9 mouse cellular contexts compared by ENCODE assay signal in genomic region chr9:32539321-32539761, GRCm38 (mm10). TPM values are rescaled to one million over a fixed set of nuclear protein-coding genes. Genes with fewer than 3 reads are reported as not detected.
DNase-seq lines count a peak whose midpoint lies in the region; ATAC-seq and TF ChIP-seq lines count a peak whose summit lies in the region.
"Had no signal": no experiment of that assay in that cellular context is flagged by ENCODE, and none has a peak within 500 bp of the region (broad histone marks: within the 10 kb centered on the region; RNA-seq: fewer than 3 reads in every experiment).

No protein-coding gene starts in this region.

- H3K27me3 ChIP-seq in kidney, adult 2 months (replicated peaks; ENCODE audit: control insufficient read depth, insufficient read depth, low read length) = peaks cover 2% of the 10 kb centered on the region
- H3K27me3 ChIP-seq in embryonic facial prominence, embryonic 11.5 days (ENCODE audit: control insufficient read depth, insufficient read depth, low read length) = no peaks in the 10 kb centered on the region
- H3K27me3 ChIP-seq in limb, embryonic 14.5 days (ENCODE audit: control insufficient read depth, insufficient read depth, low read length) = no peaks in the 10 kb centered on the region
- peaks cover 3% of the 10 kb centered on the region; the same call in 1 of the 2 replicates for H3K27me3 ChIP-seq in stomach, embryonic 14.5 days (ENCODE audit: control insufficient read depth, insufficient read depth, low read length)
- peaks cover 45% of the 10 kb centered on the region for H3K27me3 ChIP-seq in forebrain, embryonic 16.5 days (replicated peaks; ENCODE audit: control insufficient read depth, insufficient read depth, low read length)
- H3K27me3 ChIP-seq: Patski had no signal

- 42% methylated on average over 3 of the region's 3 CpGs for WGBS in kidney, adult 2 months
- WGBS in embryonic facial prominence, embryonic 11.5 days = 33% methylated on average over 3 of the region's 3 CpGs
- 31% methylated on average over 3 of the region's 3 CpGs for WGBS in limb, embryonic 14.5 days
- 42% methylated on average over 3 of the region's 3 CpGs for WGBS in stomach, embryonic 14.5 days
- WGBS in forebrain, embryonic 16.5 days = 46% methylated on average over 3 of the region's 3 CpGs

- TF ChIP-seq POLR2A in kidney, adult 2 months (IDR thresholded peaks at IDR 0.05; ENCODE audit: low read depth, low read length) = no peak
- no peak for TF ChIP-seq POLR2A in limb, embryonic 14.5 days (IDR thresholded peaks at IDR 0.05; ENCODE audit: borderline replicate concordance, extremely low read depth, insufficient read depth, insufficient read length)

- TF ChIP-seq CTCF in kidney, adult 2 months (conservative IDR thresholded peaks at IDR 0.05; ENCODE audit: insufficient read depth, insufficient read length, low read depth, low read length) = no peak

- no peak for DNase-seq in kidney, adult 2 months
- no peak for DNase-seq in kidney, adult 11 months
- no peak for DNase-seq in embryonic facial prominence, embryonic 11.5 days (ENCODE audit: low spot score)
- DNase-seq in limb, embryonic 14.5 days (ENCODE audit: low spot score) = no peak
- DNase-seq in gastrocnemius, adult 8-10 months (ENCODE audit: low spot score in 2 of 2) = no peak
- DNase-seq in spleen, postnatal 4 days (ENCODE audit: low spot score in 2 of 2) = no peak

- H3K36me3 ChIP-seq in kidney, adult 2 months (ENCODE audit: control insufficient read depth, insufficient read depth, low read length) = no peaks in the 10 kb centered on the region
- H3K36me3 ChIP-seq in embryonic facial prominence, embryonic 11.5 days (replicated peaks; ENCODE audit: control insufficient read depth, insufficient read depth, low read depth, low read length) = no peaks in the 10 kb centered on the region
- no peaks in the 10 kb centered on the region for H3K36me3 ChIP-seq in limb, embryonic 14.5 days (ENCODE audit: control insufficient read depth, insufficient read depth, low read length)
- H3K36me3 ChIP-seq in stomach, embryonic 14.5 days (ENCODE audit: control insufficient read depth, insufficient read depth, low read length) = no peaks in the 10 kb centered on the region
- H3K36me3 ChIP-seq in forebrain, embryonic 16.5 days (ENCODE audit: control insufficient read depth, insufficient read depth) = no peaks in the 10 kb centered on the region

- no peak overlapping the region for H3K27ac ChIP-seq in kidney, adult 2 months (ENCODE audit: insufficient read depth, low read depth, low read length)
- H3K27ac ChIP-seq in embryonic facial prominence, embryonic 11.5 days (replicated peaks; ENCODE audit: low read depth, low read length) = no peak overlapping the region
- no peak overlapping the region for H3K27ac ChIP-seq in limb, embryonic 14.5 days (replicated peaks; ENCODE audit: low read depth, low read length)
- H3K27ac ChIP-seq in stomach, embryonic 14.5 days (ENCODE audit: low read length) = no peak overlapping the region
- no peak overlapping the region for H3K27ac ChIP-seq in forebrain, embryonic 16.5 days (ENCODE audit: low read length)

- H3K4me1 ChIP-seq in kidney, adult 2 months (ENCODE audit: control insufficient read depth, insufficient read depth, low read length) = no peaks in the 10 kb centered on the region; the same call in 1 of the 2 replicates
- H3K4me1 ChIP-seq in embryonic facial prominence, embryonic 11.5 days (ENCODE audit: control insufficient read depth, insufficient read depth, low read length) = peaks cover 5% of the 10 kb centered on the region
- H3K4me1 ChIP-seq in limb, embryonic 14.5 days (ENCODE audit: control insufficient read depth, insufficient read depth, low read length) = peaks cover 22% of the 10 kb centered on the region
- H3K4me1 ChIP-seq in stomach, embryonic 14.5 days (ENCODE audit: control insufficient read depth, insufficient read depth, low read length) = peaks cover 13% of the 10 kb centered on the region; the same call in 1 of the 2 replicates
- peaks cover 34% of the 10 kb centered on the region for H3K4me1 ChIP-seq in forebrain, embryonic 16.5 days (replicated peaks; ENCODE audit: control insufficient read depth, insufficient read depth, low read length)

- peak overlapping the region; percentile 37; the same call in 1 of the 2 replicates for H3K4me3 ChIP-seq in kidney, adult 2 months (ENCODE audit: insufficient read depth, low read depth, low read length)
- peak overlapping the region; percentile 90 for H3K4me3 ChIP-seq in embryonic facial prominence, embryonic 11.5 days (ENCODE audit: low read depth, low read length)
- H3K4me3 ChIP-seq in limb, embryonic 14.5 days (replicated peaks; ENCODE audit: low read length) = peak overlapping the region; percentile 78
- peak overlapping the region; percentile 49; the same call in 1 of the 2 replicates for H3K4me3 ChIP-seq in stomach, embryonic 14.5 days (ENCODE audit: low read depth, low read length)
- no peak overlapping the region for H3K4me3 ChIP-seq in forebrain, embryonic 16.5 days (replicated peaks; ENCODE audit: low read length)

- H3K4me2 ChIP-seq in embryonic facial prominence, embryonic 11.5 days (ENCODE audit: low read depth, low read length) = peak overlapping the region; percentile 87
- H3K4me2 ChIP-seq in limb, embryonic 14.5 days (replicated peaks; ENCODE audit: low read depth, low read length, severe bottlenecking) = peak overlapping the region; percentile 90
- peak overlapping the region; percentile 19; the same call in 1 of the 2 replicates for H3K4me2 ChIP-seq in stomach, embryonic 14.5 days (replicated peaks; ENCODE audit: low read depth, low read length)
- no peak overlapping the region for H3K4me2 ChIP-seq in forebrain, embryonic 16.5 days (ENCODE audit: low read length)

- H3K9me3 ChIP-seq in embryonic facial prominence, embryonic 11.5 days (replicated peaks; ENCODE audit: control insufficient read depth, low read length) = no peaks in the 10 kb centered on the region
- H3K9me3 ChIP-seq in limb, embryonic 14.5 days (ENCODE audit: control insufficient read depth, low read length) = no peaks in the 10 kb centered on the region
- H3K9me3 ChIP-seq in stomach, embryonic 14.5 days (ENCODE audit: control insufficient read depth, low read depth, low read length) = no peaks in the 10 kb centered on the region
- no peaks in the 10 kb centered on the region for H3K9me3 ChIP-seq in forebrain, embryonic 16.5 days (ENCODE audit: control insufficient read depth, low read length)

- H3K9ac ChIP-seq in embryonic facial prominence, embryonic 11.5 days (replicated peaks; ENCODE audit: low read length) = peak overlapping the region; percentile 98
- H3K9ac ChIP-seq in limb, embryonic 14.5 days (ENCODE audit: low read depth, low read length, severe bottlenecking) = peak overlapping the region; percentile 95; the same call in 1 of the 2 replicates
- no peak overlapping the region for H3K9ac ChIP-seq in stomach, embryonic 14.5 days (replicated peaks; ENCODE audit: low read depth, low read length)
- H3K9ac ChIP-seq in forebrain, embryonic 16.5 days (replicated peaks; ENCODE audit: low read depth, low read length) = no peak overlapping the region

- no peak for ATAC-seq in embryonic facial prominence, embryonic 11.5 days (replicated peaks; ENCODE audit: insufficient number of reproducible peaks, low FRiP score, low TSS enrichment, low read depth)
- ATAC-seq in limb, embryonic 14.5 days (ENCODE audit: low FRiP score, low read depth) = no peak
- ATAC-seq in stomach, embryonic 14.5 days (ENCODE audit: insufficient number of reproducible peaks, insufficient read depth, low FRiP score, low read depth) = no peak
- no peak; the same call in 1 of the 2 replicates for ATAC-seq in forebrain, embryonic 16.5 days

RNA-seq across cellular contexts. Expression of gene Fli1, which starts 3.3 kb away (rescaled TPM):
- polyA plus RNA-seq in kidney, adult 2 months (2012; rRNA removed) = 7.2 and 9.6 TPM in 2 replicates
- 42.1 and 48.0 TPM in 2 replicates for polyA plus RNA-seq in embryonic facial prominence, embryonic 11.5 days (2014; fragmentation: Nextera tagmentation; extraction: Ambion mirVana)
- 10.1 and 11.5 TPM in 2 replicates for polyA plus RNA-seq in limb, embryonic 14.5 days (2012; rRNA removed)
- 22.2 and 25.7 TPM in 2 replicates for polyA plus RNA-seq in limb, embryonic 14.5 days (2014; fragmentation: Nextera tagmentation; extraction: Ambion mirVana)
- 11.4 and 11.6 TPM in 2 replicates for polyA plus RNA-seq in stomach, embryonic 14.5 days (2014; fragmentation: Nextera tagmentation; extraction: Ambion mirVana)
- total RNA-seq in gastrocnemius, adult 8-10 months (2022) = 1 to 10 TPM; 4.3 to 9.0 (median 5.6) TPM
- 7.3 and 7.8 TPM in 2 replicates for polyA plus RNA-seq in forebrain, embryonic 16.5 days (2015; fragmentation: Nextera tagmentation; extraction: Ambion mirVana)

Comparison
In these comparisons a context has a peak if more than half of its experiments do, and no peak if none do; other contexts are left out.
1. H3K9ac ChIP-seq: peak in embryonic facial prominence, embryonic 11.5 days (single experiment) and limb, embryonic 14.5 days (single experiment); none in stomach, embryonic 14.5 days (single experiment) and forebrain, embryonic 16.5 days (single experiment).